Mouse (Mus musculus) hindbrain, embryonic 16.5 days (tissue): Measurements from ENCODE around the gene Ska2. TPM values are rescaled to one million over a fixed set of nuclear protein-coding genes. Genes with fewer than 3 reads are reported as not detected.

Experiments
- ATAC-seq: fragments of 200-750 bp; cut with Nextera tagmentation; 2 replicates; pipeline ENCODE4 v1.8.0; 2017; ENCODE audit warnings: moderate TSS enrichment, moderate library complexity
- H3K27ac ChIP-seq: fragments of 300-500 bp; sonication (generic); 2 replicates; pipeline ENCODE4 v1.5.1; 2014; ENCODE audit warnings: low read depth, mild to moderate bottlenecking, control low read depth, low read length, moderate library complexity
- H3K27me3 ChIP-seq: fragments of 300-500 bp; sonication (generic); replicated peaks from 2 replicates; pipeline ENCODE4 v1.6.1; 2014; ENCODE audit warnings: low read length; ENCODE audit not compliant: control insufficient read depth, insufficient read depth
- H3K36me3 ChIP-seq: fragments of 300-500 bp; sonication (generic); 2 replicates; pipeline ENCODE4 v1.6.1; 2014; ENCODE audit warnings: mild to moderate bottlenecking, low read length, moderate library complexity, mixed read lengths; ENCODE audit not compliant: control insufficient read depth, insufficient read depth
- H3K4me1 ChIP-seq: fragments of 300-500 bp; sonication (generic); 2 replicates; pipeline ENCODE4 v1.6.1; 2014; ENCODE audit warnings: low read depth, low read length; ENCODE audit not compliant: control insufficient read depth, insufficient read depth
- H3K4me2 ChIP-seq: fragments of 300-500 bp; sonication (generic); 2 replicates; pipeline ENCODE4 v1.6.1; 2014; ENCODE audit warnings: mild to moderate bottlenecking, low read length, control low read depth, moderate library complexity
- H3K4me3 ChIP-seq: fragments of 300-500 bp; sonication (generic); 2 replicates; pipeline ENCODE4 v1.5.1; 2014; ENCODE audit warnings: mild to moderate bottlenecking, low read length, control low read depth, moderate library complexity
- H3K9ac ChIP-seq: fragments of 300-500 bp; sonication (generic); 2 replicates; pipeline ENCODE4 v1.6.1; 2014; ENCODE audit warnings: low read depth, mild to moderate bottlenecking, control low read depth, low read length, moderate library complexity
- H3K9me3 ChIP-seq: fragments of 300-500 bp; sonication (generic); 2 replicates; pipeline ENCODE4 v1.6.1; 2014; ENCODE audit warnings: mild to moderate bottlenecking, low read length, moderate library complexity; ENCODE audit not compliant: control insufficient read depth
- WGBS: fragments of 180-500 bp; shearing (Covaris S2); extraction: QIAGEN DNeasy Blood & Tissue Kit; methylation state at CpG from one replicate; pipeline ENCODE4 v1.1.7; 2014; 5-methylcytosine and 5-hydroxymethylcytosine counted together
- polyA plus RNA-seq: library from polyadenylated mRNA; unstranded; fragments of >200 nt; fragmentation: Nextera tagmentation; extraction: Ambion mirVana; gene quantifications from 2 replicates; pipeline ENCODE4 v1.2.1, GENCODE M21; 2015

Gene Ska2
- 35.0 and 38.8 TPM in 2 replicates for polyA plus RNA-seq

DNA sequence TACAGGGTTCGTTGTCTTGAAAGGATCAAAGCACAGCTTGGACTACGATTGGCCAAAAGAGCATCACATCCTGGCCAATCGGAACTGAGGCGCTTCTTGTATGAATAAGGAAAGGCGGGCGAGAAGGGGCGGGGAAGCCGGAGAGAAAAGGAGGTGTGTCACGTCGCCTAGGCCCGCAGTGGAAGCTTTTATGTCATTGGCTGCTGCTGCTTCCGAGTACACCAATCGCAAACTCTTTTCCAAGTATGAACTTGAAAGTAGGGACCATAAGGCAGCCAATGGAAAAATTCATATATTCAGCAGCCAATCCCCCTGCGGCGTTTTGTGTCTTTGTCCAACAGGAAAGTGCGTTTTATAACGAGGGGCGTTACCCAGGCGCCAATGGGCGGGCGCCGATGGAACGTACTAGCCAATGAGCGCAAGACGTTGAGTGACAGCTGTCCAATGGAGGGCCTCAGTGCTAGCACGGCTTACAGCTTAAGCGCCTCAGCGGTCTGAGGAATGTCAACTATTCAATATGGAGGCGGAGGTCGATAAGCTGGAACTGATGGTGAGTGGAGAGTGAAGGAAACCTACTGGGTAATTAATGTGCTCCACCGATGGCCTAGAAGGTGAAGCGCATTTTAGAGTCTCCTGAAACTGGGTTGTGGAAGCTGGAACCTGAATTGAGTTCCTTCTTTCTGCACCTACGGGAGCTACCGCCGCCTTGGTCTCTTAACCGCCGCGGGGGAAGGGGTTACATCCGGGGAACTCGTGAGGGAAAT is at the start of gene Ska2:
TSS of gene Ska2 (plus strand) at position 480 of the 764 bp plus-strand sequence.
- Histone ChIP-seq H3K4me3 (peak within 1 kb of the TSS; percentile 58), H3K27ac (peak within 1 kb of the TSS; percentile 97), H3K9ac (peak within 1 kb of the TSS; percentile 77), H3K4me2 (peak within 1 kb of the TSS; percentile 77), H3K27me3 (no peaks in the 10 kb centered on the region), H3K4me1 (peaks cover 12% of the 10 kb centered on the region), H3K36me3 (peaks cover 2% of the 10 kb centered on the region; the same call in 1 of the 2 replicates), H3K9me3 (no peaks in the 10 kb centered on the region)
- under 1% methylated on average over 40 of the region's 40 CpGs for WGBS
- ATAC-seq: peak; percentile 99

DNA sequence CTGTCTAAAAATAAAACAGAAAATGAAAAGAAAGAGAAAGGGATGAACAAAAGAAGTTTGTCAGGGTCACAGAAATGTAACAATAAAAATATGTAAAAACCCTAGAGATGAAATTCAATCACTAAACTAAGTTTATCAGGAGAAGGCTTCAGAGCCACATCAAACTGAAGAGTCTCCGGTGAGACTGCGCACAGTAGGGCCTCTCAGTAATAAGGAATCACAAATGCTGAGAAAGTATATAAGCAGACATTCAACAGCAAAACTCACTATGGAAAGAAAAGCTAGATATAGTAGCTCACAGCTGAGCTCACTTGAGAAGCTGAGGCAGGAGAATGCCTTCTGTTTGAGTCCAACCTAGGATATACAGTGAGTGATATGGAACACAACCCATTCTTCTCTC is 48.6 kb upstream of the Ska2 start:
- WGBS: 100% methylated on average over 2 of the region's 2 CpGs
- ATAC-seq: no peak
- H3K27me3 ChIP-seq: no peaks in the 10 kb centered on the region
- no peak overlapping the region for H3K4me2 ChIP-seq
- H3K36me3 ChIP-seq: peaks cover 25% of the 10 kb centered on the region
- no peak overlapping the region for H3K27ac ChIP-seq
- H3K9ac ChIP-seq: no peak overlapping the region
- H3K4me3 ChIP-seq: no peak overlapping the region
- no peaks in the 10 kb centered on the region for H3K9me3 ChIP-seq
- H3K4me1 ChIP-seq: no peaks in the 10 kb centered on the region

DNA sequence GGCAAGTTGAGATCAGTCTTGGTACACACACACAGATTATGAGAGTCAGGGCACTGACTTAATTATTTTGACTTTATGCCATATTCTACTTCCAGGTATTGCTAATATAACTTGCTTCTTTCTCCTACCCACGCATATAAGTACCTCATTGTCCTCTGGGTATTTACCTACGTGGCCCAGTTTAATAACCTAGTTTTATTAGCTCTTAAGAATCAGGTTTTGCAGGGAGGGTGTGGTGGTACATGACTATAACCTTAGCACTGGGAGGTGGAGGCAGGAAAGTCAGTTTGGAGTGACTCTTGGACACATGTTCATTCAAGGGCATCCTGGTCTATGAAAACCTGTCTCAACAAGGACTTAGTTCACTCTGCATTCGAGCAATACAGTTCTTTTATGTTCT is 46.9 kb upstream of the Ska2 start:
- Histone ChIP-seq H3K36me3 (peaks cover 16% of the 10 kb centered on the region), H3K9ac (no peak overlapping the region), H3K4me1 (no peaks in the 10 kb centered on the region), H3K27ac (no peak overlapping the region), H3K4me3 (no peak overlapping the region), H3K4me2 (no peak overlapping the region), H3K9me3 (no peaks in the 10 kb centered on the region), H3K27me3 (no peaks in the 10 kb centered on the region)
- 79% methylated on average over 3 of the region's 3 CpGs for WGBS
- ATAC-seq: no peak

DNA sequence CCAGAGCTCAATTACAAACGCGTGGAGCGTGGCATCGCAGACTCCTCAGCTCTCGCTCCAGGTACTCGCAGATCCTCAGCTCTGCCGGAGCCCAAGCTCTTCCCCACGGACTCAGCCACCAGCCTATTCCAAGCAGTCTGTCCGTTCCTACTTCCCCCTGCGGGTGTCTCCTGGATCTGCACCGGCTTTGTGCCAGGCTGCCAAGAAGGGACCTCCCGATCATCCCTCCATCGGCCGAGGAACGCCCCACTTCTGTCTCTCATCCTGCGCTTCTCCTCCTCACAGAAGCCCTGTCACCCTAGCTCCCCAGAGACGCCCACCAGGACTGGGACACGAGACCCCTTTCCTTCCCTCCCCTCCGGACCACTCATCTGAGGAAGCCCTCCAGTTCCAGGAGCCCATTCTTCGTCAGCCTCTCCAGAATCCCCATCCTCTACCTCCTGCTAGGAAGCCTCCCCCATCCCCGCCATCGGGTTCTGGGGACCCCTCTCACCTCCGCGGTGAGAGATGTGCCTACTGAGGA is 35.6 kb upstream of the Ska2 start:
- Histone ChIP-seq H3K9me3 (no peaks in the 10 kb centered on the region), H3K4me3 (peak overlapping the region; percentile 83), H3K36me3 (peaks cover 12% of the 10 kb centered on the region), H3K27ac (peak overlapping the region; percentile 91), H3K4me1 (peaks cover 22% of the 10 kb centered on the region), H3K27me3 (no peaks in the 10 kb centered on the region), H3K4me2 (peak overlapping the region; percentile 72), H3K9ac (peak overlapping the region; percentile 92)
- ATAC-seq: peak; percentile 79
- 0% methylated on average over 24 of the region's 24 CpGs for WGBS

DNA sequence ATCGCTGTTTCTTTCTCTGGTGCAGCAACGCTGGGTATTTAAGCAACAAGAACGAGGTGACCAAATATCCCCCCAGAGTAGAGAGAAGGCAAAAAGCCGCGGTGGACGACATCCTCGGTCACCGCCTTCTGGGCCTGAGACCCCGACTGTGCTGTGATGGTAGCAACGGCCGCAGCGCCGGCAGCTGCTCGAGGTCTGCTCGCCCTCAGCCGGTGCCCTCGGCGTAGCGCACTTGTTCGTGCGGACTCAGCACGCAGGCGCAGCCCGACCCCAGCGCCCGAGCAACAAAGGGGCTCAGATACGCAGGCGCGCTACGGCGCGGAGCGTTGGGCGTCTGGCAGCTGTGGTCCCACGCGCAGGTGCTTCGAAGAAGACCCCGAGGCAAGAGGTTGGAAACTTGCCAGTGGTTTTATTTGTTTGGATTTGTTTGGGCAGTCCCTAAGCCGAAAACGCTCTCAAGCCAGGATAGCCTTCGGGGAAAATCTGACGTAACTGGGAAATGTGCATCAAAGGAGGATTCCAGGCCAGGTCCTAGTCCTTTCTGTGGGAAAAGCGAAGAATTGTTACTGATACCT is 35.1 kb upstream of the Ska2 start, which contains the start of gene Gdpd1:
TSS of gene Gdpd1 (minus strand) at position 197 of the 575 bp plus-strand sequence.
- Histone ChIP-seq H3K9ac (peak within 1 kb of the TSS; percentile 92), H3K9me3 (no peaks in the 10 kb centered on the region), H3K4me2 (peak within 1 kb of the TSS; percentile 72), H3K4me3 (peak within 1 kb of the TSS; percentile 83), H3K4me1 (peaks cover 22% of the 10 kb centered on the region), H3K36me3 (peaks cover 12% of the 10 kb centered on the region), H3K27me3 (no peaks in the 10 kb centered on the region), H3K27ac (peak within 1 kb of the TSS; percentile 91)
- ATAC-seq: peak; percentile 97
- WGBS: under 1% methylated on average over 43 of the region's 43 CpGs

DNA sequence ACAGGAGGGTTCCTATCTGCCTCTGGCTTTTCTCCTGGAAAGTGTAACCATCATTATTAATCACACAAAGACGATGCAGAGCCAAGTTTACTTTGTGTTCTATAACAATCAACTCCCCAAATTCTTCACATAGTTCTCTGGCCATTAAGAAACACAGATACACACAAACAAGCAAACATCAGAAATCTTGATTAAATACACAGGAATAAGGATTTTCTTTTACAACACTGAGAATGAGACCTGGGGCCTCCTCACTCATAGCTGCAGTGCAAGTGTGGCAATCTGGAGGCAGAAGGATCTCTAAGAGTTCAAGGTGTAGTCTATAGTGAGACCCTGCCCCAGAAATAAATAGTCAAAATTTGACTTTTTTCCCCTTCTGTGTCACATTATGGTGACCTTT is 25.3 kb upstream of the Ska2 start:
- peaks cover 24% of the 10 kb centered on the region for H3K4me1 ChIP-seq
- no peaks in the 10 kb centered on the region for H3K9me3 ChIP-seq
- H3K27ac ChIP-seq: no peak overlapping the region
- H3K36me3 ChIP-seq: peaks cover 20% of the 10 kb centered on the region
- H3K4me3 ChIP-seq: no peak overlapping the region
- 70% methylated on average over 1 of the region's 1 CpGs for WGBS
- H3K27me3 ChIP-seq: no peaks in the 10 kb centered on the region
- ATAC-seq: no peak
- no peak overlapping the region for H3K4me2 ChIP-seq
- H3K9ac ChIP-seq: no peak overlapping the region

DNA sequence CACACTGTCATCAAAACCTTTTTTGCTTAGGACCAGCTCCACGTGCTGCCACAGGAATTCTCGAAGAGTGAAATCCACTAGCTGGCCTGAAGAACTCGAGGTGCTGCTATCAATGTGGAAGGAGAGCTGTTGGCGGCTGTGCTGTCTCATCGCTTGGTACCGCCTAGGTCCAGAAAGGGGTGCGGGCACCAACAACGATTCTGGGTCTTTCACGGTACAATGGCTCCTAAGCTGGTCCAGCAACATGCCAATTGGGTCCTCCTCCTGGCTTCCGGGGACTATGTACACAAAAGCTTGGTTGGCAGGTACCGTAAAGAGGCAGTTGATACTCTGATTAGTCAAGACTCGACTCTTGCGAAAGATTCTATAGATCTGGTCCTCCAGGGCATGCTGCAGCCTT is 23.6 kb upstream of the Ska2 start:
- ATAC-seq: no peak
- peak overlapping the region; percentile 78 for H3K4me3 ChIP-seq
- H3K9ac ChIP-seq: no peak overlapping the region; the same call in 1 of the 2 replicates
- H3K4me2 ChIP-seq: peak overlapping the region; percentile 91
- H3K27me3 ChIP-seq: no peaks in the 10 kb centered on the region
- 92% methylated on average over 13 of the region's 13 CpGs for WGBS
- peaks cover 24% of the 10 kb centered on the region for H3K4me1 ChIP-seq
- no peaks in the 10 kb centered on the region for H3K9me3 ChIP-seq
- H3K36me3 ChIP-seq: peaks cover 10% of the 10 kb centered on the region
- H3K27ac ChIP-seq: no peak overlapping the region

DNA sequence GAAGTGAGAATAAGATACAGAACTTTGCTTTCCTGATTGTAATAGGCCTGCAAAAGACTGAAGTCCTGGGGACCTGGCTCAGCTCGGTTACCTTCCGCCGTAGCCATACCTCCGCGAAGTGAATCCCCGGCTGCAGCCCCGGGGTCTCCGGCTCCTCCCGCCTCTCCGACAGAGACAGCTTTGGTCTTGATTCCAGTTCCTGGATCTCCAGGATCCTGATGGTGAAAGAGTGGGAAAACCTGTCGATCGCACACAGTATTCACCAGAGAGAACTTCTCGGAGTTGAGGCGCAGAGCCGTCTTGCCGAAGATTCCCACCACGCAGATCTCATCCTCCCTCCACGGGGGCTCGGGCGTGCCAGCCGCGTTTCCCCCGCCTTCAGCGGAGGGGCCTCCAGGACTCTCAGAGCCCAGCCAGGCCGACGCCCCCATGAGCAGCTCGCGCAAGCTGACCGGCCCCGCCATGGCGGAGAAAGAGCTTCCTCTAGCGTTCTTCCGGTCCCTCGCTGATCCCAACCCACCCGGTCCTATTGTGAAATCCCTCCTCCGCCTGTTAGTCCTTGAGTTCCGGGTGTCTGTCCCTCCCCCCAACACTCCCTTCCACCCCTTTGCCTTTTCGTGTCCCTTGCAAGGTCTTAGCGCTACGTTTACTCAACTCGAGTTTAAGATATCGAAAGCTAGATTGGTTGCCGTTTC is 22.6 kb upstream of the Ska2 start, which contains the start of gene Smg8:
TSS of gene Smg8 (minus strand) at position 485 of the 695 bp plus-strand sequence.
- Histone ChIP-seq H3K9ac (peak within 1 kb of the TSS; percentile 79), H3K27ac (peak within 1 kb of the TSS; percentile 61), H3K4me1 (peaks cover 24% of the 10 kb centered on the region), H3K4me3 (peak within 1 kb of the TSS; percentile 78), H3K9me3 (no peaks in the 10 kb centered on the region), H3K4me2 (peak within 1 kb of the TSS; percentile 91), H3K27me3 (no peaks in the 10 kb centered on the region), H3K36me3 (peaks cover 7% of the 10 kb centered on the region; the same call in 1 of the 2 replicates)
- peak; percentile 93 for ATAC-seq
- 1% methylated on average over 43 of the region's 43 CpGs for WGBS
